Mouse (Mus musculus) B cell, adult 2 months (primary cell): ENCODE results near the gene Slc8a2.
A peak's percentile ranks its signal among the peaks of the same experiment; 100 is the strongest.

ENCODE experiments used
- DNase-seq, 2 experiments: peaks; one replicate each; pipeline ENCODE4 v3.0.0; 2022

Slc8a2 gene

DNA sequence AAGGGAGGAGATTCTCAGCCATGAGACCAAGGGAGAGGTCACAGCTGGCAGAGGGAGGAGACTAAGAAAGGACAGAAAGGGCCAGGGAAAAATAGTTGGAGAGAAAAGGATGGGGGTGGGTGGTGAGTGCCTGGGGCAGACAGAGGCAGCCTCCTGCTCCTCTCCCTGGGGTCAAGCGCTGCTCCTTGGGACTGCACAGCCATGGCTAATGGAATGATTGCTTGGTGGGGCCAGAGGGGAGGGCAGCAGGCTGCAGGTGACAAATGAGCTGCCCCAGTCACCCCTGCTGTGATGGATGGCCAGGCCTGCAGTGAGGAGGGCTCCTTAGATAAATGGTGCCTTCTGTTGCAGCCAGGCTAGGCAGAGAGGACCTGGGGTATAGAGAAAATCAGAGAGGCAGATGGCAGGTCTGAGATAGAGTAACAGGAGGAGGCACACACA lies 42.5 kb downstream of the Slc8a2 start:
- DNase-seq: no peak

DNA sequence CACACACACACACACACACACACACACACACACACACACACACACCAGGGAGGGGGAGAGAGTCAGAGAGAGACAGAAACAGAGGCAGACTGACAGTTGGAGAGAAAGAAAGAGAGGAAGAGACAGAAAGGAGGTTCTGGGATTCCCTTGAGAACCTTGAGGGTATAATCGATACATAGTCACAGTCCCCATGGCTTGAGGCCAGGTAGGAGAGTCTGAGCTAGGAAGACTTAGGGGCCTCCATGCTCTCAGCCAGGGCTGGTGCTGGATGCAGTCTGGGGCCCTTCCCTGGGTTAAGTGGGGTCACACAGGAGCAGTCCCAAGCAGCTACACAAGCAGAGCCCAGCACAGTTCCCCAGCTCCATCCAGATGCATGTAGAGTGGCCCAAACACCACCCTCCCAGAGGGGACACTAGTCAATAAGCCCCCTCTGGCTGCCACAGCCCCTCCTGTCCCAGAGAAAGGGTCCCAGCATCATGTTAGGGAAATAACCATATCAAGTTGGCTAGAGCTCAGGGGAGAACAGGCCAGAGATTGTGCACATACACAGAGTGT lies 43.0 kb downstream of the Slc8a2 start:
- no peak for DNase-seq

DNA sequence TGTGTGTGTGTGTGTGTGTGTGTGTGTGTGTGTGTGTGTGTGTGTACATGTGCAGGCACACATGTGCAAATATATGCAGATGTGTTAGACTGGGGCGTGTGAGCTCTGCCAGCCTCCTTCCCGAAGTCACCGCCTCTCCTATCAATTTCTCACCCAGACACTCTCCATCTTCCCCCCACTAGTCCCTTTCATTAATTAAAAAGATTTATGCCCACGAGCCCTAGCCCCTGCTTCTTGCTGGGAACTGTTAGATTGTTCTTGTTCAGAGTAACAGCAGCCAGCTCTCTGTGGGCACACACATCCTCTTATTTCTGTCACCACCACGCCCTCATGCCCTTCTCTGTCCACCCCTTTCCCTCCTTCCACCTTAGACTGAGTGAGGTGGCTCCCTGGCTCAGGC lies 43.5 kb downstream of the Slc8a2 start:
- no peak for DNase-seq

DNA sequence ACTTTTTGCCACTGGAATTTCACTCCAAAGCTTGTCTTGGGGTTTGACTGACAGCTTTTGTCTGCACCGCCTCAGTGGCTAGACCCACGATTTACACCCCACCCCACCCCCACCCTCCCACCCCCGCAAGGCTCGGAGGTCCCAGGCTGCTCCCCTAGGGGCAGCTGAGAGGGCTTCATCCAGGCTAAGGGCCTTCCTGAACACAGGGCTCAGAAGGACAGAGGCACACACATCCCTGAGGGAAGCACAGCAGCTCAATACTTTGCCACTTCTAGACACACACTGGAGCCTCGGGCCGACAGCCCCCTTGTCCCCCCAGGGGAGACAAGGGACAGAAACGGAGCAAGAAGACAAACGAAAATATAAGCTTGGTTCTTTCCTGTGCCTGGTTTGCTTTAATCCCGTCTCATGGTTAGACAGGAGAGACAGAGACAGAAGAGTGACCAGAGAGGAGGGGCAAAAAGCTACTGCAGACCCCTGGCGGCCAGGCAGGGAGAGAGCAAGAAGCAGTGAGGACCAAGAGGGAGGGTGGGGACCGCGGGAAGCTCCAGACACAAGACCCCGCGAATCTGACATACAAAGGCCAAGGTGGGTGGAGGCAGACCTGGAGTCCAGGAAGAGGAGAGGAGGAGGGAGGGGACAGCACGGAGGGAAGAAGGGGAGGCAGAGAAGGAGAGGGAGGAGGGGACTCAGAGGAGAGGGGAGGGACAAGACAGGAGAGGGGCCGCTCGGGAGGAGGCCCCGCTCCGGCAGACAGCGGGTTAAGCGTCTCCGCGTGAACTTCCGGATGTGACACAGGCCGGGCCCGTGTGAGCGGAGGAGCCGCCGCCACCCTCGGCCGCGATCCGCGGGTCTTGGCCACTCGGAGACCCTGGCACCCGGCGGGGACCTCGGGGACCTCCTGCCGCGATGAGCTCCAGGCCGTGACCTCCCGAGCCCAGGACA lies 45.2 kb downstream of the Slc8a2 start, which contains the start of gene Meis3:
TSS of gene Meis3 (plus strand) at position 494 of the 945 bp plus-strand sequence.
- DNase-seq: peak; percentile 62 to 64

DNA sequence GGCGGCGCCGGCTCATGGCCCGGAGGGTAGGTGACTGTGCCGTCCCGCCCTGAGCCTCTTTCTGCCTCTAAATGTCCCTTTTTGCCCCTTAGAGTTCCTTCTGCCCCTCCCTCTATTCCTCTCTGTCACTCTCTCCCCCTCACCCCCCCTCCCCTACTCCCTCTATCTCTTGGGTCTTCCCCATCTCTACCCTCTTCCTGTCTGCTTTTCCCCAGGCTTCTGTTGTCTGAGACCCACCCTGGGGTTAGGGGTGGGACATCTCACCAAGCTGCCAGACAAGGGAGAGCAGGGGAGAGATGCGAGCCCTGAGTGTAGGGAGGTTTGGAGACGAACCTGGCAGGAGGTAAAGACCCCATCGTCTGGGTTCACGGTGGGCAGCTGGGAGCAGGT lies 45.9 kb downstream of the Slc8a2 start:
- no peak for DNase-seq

DNA sequence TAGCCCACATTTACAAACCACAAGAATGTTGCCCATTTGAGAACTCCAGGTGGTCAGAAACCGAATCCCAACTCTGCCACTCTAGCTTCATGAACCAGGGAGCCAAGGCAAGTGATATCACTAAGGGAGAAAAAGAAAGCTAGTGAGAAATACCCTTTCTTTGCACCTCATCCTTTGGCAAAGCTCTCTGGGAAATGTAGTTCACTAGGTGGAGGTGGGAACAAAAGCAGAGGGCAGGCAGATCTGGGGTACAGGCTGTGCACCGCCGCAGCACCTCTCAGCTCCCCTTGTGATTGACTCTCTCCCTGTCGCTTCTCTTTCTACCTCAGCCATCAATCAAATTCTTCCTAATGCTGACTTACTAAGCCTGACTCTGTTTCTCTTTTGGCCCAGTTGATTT lies 48.5 kb downstream of the Slc8a2 start:
- no peak for DNase-seq

DNA sequence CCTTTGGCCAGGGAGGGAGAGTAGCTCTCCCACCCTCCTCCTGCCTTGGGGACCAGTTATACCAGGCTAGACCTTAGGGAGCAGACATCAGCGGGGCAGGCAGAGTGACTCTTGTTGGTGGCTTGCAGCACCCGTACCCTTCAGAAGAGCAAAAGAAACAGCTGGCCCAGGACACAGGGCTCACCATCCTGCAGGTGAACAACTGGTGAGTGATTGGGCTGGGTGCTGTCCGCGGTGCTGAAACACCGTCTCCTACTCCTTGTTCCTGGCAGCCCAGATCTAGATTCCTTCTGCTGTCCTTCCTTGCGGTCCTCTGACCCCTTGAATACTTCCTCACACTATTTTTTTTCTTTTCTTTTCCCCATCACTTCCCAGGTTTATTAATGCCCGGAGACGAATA lies 54.0 kb downstream of the Slc8a2 start:
- DNase-seq: peak; percentile 63 to 69

DNA sequence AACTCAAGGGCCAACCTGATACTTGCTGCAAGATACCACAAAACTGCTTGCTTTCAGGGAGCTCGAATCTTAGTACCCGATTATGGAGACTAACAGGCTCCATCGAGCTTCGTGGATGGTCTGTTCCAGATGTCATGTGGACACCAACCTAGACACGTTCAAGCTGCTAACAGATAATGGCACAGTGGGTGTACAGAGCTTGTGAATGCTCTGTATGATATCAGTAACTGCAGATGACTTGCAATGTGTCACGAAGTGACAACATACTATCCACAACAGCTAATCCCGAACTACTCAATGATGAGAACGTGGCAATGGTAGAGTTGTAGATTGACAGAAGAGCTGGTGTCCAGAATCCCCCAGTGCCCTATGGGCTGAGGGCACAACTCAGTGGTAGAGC lies 57.9 kb downstream of the Slc8a2 start:
- no peak for DNase-seq

DNA sequence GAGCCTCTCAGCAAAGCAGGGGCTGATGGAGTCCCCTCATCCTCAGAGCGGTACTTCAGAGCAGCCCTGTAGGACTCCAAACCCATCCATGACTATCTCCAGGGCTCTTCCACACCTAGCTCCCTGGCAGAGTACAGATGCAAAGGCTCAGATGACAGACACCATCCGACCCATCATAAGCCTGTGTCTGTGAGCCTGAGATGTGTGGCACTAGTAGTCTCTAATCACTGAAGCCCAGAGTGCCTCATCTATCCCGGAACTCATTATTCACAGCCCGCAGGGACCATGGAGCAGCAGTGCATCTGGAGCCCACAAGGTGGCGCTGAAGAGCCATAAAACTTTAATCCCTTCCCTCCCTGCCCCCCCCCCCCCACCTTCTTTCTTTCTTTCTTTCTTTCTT lies 62.7 kb downstream of the Slc8a2 start:
- DNase-seq: peak; percentile 83 to 85

DNA sequence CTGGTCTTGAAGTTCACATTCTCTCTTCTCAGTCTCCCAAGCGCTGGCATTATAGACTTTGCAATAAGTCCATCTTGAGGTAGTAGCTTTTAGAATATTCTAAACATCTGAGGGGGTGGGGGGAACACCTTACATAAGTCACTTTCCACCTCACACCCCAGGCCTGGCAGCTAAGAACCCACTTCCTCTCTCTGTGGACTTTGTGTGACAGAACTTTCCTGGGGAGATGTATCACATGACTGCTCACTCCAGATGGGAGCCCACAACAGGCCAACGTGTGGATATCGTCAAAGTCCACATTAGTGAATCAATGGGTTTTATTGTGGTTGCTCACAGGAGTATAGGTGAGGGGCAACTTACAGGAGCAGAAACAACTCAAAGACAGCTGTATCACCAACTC lies 64.1 kb downstream of the Slc8a2 start:
- DNase-seq: peak in 1 of 2 experiments; percentile 15

DNA sequence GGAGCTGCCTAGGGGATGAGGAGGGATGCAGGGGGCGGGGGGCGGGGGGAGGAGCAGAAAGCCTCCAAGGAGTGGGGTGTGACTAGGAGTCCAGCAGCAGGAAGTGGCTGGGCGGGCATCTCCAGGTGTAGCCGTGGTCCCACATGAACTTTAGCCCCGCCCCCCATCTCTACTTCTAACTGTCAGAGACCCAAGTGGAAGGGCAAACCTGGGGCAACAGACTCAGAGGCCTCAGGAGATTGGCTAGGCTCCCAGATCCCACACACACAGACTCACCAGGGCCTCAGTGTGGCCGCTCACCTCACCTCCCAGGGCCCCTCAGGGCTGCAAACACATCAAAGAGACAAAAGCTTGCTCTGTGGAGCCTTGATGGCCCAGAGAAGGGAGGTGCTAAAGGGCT lies 67.0 kb downstream of the Slc8a2 start:
- no peak for DNase-seq

DNA sequence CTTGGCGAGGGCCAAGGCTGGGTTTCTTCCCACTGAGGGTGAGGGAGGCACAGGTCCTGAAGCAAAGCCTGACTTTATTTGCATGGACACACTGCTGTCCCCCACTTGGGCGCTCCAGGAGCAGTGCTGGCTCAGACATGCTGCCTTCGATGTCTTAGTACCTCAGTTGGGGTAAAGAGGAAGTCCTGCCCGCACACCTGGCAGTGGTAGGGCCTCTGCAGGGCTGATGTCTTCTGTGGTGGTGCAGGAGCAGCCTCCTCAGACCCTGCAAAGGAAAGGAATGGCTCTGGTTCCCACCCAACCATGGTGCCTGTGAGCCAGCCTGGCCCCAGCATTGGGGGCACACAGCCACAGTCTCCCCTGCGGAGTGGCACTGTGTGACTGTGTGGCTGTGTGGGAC lies 67.5 kb downstream of the Slc8a2 start:
- peak; percentile 45 to 56 for DNase-seq

DNA sequence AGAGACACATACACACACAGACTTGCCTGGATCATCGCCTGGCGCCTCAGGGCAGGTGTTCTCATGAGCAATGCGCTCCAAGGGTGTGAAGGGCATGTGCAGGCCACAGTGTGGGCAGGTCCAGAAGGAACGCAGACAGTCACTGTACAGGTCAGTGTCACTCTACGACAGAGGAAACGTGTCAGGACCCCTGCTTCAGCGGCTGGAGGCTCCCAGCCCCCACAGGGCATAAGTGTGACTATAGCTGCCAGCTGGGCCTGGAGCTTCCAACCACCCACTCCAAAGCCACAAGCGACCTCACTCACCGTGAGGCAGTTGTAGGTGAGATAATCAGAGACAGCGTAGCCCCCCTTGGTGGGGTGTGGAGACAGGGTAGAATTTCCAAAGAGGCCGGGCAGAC lies 68.9 kb downstream of the Slc8a2 start:
- DNase-seq: no peak

DNA sequence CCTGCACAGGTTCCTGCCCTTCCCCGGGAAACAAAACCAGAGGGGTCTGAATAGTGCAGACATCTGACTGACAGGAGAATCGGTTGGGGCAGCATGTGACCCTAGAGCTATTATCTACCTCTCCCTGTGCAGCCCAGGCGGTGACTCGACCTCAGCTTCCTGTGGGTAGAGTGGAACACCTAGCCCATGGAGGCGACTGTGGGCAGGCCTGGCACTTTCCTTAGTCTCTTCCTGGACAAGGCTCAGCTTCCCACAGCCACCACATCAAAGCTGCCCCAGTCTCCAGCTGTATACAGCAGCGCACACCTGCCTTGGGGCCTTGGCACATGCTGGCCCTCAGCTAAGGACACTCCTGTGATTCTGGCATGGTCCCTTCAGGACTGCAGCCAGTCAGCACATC lies 71.5 kb downstream of the Slc8a2 start:
- DNase-seq: no peak

DNA sequence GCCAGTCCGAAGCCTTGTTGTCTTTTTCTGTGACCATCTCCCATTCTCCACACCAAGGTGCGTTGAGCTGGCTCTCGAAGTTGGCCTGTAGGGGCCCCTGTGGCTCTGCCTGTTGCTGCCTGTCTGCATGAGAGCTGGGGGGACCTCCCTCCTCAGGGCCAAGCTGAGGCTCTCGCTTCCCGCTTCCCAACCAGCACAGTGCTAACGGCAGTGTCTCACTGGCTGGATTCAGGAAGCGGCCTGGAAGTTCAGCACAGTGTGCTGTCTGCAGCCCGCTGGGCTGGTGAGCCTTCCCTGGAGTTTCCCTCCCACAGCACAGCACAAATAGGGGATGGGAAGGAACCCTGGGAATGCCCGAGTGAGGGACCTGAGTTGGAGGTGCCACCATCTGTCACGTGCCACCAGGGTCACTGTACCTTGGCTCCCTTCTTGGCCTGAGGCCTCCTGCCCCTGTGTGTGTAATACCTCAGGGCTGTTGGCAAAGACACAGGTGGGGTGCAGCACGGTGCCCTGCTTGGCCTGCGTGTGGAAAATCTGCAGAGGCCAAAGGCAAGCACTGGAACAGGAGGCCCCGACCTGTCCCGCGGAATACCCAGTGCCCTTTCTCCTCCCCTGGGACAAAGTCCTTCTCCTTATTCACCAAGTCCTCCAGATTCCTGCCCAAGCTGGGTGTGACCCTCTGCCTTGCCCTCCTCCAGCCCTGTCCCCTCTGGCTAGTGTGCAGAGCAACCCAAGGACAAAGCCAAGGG lies 73.3 kb downstream of the Slc8a2 start:
- no peak for DNase-seq

DNA sequence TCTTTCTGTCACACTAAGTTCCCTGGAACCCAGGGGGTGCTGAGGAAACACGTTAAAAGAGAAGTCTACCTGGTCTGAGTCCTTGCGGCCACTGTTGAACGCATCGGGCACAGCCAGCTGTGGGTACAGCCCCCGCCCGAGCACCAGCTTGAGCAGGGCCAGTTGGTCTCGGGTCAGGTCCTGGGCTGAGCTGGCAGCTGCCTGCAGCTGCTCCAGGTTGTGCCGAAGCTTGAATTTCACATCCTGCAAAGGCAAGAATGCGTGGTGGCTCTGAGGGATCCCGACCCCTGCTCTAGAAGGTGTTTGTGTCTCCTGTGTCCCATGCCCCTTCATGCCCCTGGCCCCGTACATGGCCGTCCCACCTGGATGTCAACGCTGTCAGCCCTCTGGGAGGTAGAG lies 73.9 kb downstream of the Slc8a2 start:
- DNase-seq: no peak

DNA sequence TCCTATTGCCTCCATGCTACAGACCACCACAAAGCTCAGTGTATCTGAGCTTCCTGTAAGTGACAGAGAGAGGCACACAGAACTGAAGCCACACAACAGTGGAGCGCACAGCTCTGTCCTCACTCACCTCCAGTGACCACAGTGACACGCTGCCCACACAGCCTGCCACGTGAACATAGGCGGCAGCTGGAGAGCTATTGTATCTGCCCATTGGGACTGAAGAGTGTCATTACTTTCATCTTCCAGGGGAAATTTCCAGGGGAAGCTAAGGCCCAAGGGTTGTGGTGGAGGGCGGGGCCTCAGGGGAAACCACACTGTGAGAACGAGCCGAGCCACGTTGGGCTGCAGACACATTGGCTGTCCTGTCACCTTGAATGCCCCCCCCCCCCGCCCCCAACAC lies 75.2 kb downstream of the Slc8a2 start:
- DNase-seq: no peak

DNA sequence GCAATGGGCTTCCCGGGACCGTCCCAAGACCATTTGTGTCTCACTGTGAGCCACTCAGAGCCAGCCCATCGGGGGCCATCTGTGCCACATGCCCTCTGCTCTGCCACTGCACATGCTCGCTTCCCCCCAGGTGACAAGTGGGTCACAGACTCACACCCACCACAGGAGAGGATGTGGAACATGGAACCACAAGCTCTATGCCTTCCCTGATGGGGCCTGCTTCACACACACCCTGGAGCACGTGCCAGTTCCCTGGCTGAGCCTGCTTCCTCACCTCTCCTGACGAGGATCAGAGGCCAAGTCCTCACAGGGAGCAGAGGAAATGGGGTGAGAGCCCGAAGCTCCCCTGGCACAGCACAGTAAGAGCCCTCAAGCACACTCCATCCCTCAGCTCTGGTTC lies 77.5 kb downstream of the Slc8a2 start:
- DNase-seq: no peak

DNA sequence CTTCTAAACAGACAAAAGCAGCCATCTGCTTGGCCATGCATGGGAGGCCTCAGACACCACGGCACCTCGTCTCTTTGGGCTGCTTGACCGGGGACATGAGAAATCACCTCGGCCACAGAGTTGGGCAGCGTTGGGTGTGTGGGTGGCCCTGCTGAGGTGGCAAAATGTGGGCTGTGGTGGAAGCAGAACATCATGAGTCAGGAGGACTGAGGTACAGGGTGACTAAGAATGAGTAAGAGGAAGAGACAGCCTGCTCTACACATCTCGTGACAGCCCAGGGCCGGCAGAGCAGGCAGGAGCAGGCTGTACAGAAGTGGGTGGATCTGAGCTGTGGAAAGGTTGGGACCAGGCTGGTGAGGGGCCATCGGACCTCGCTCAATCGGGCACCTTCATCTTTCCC lies 77.9 kb downstream of the Slc8a2 start:
- no peak for DNase-seq

DNA sequence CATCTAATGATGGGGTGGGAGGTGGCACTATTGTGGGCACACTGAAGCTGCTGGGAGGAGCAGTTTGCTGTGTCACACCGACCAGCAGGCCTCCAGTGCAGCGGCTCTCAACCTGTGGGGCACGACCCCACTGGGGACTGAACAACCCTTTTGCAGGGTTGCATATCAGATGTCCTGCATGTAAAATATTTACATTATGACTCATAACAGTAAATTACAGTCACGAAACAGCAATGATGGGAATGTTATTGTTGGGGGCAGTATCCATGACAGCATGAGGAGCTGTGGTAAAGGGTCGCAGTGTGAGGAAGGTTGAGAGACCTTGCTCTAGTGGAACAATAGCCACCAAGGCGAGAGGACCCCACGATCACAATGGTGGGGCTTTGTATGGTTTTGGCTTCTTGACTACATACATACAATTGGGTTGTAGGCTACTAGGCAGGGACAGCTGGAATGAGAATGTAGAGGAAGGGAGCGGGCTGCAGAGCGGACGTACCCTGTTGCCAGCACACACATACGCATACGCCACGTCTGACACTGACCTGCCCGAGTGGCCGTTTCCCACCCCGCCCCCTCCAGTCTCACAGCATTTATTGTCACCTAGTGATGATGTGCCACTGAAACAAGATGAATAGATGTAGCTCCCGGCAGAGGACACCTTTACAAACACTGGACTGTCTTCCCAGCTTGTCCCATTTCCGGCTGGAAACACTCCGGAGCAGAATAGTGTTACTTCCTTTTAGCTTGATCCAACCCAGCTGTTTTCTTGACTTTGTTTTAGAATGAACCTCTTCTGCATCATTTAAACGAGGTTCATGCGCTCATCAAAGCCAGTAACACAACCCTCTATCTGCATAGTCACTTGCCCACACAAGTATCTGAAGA lies 79.4 kb downstream of the Slc8a2 start:
- no peak for DNase-seq
